24 mouse cellular contexts compared by ENCODE assay signal in the genomic region with DNA sequence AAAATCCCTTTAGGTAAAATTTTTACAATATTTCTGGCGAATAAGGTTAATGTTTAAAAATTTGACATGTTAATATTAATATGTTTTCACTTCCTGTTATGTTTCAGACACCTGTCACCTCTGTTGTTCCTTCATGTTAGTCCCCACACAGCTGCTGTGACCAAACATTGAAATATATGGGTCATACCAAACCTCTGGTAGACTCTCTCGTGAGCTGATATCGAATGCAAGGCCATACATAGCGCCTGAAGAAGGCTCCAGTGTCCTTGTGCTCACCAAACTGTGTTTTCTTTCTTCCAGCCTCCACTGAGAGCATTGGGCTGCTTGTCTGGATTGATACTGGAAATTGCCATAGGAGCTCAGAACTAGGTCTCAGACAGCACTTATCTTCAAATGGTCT.
"Had no signal": no experiment of that assay in that cellular context is flagged by ENCODE, and none has a peak within 500 bp of the region (broad histone marks: within the 10 kb centered on the region; RNA-seq: fewer than 3 reads in every experiment).

No protein-coding gene starts in this region.

- DNase-seq: gastrocnemius, postnatal 14 days; gastrocnemius, postnatal 36 days; heart, adult 2 months; heart, postnatal 10 days; heart, postnatal 4 days; kidney, adult 11 months; kidney, adult 2 months; kidney, adult 9 months; kidney, postnatal 14 days; kidney, postnatal 36 days; layer of hippocampus, adult 9-11 months; layer of hippocampus, postnatal 36 days; left cerebral cortex, postnatal 4 days had no signal

- H3K36me3 ChIP-seq: heart, embryonic 12.5 days; hindbrain, embryonic 13.5 days; hindbrain, embryonic 15.5 days; kidney, embryonic 15.5 days; limb, embryonic 13.5 days; limb, embryonic 15.5 days; liver, embryonic 12.5 days had no signal

- H3K27ac ChIP-seq: heart, adult 2 months; hindbrain, embryonic 13.5 days; hindbrain, embryonic 15.5 days; hindbrain, postnatal 0 days; kidney, embryonic 15.5 days; kidney, postnatal 0 days; limb, embryonic 13.5 days; limb, embryonic 15.5 days; liver, embryonic 12.5 days; liver, embryonic 14.5 days had no signal

- H3K4me2 ChIP-seq: heart, embryonic 12.5 days; hindbrain, embryonic 13.5 days; hindbrain, embryonic 15.5 days; kidney, embryonic 15.5 days; limb, embryonic 13.5 days; limb, embryonic 15.5 days; liver, embryonic 12.5 days had no signal

- H3K9me3 ChIP-seq: heart, embryonic 12.5 days; hindbrain, embryonic 13.5 days; hindbrain, embryonic 15.5 days; kidney, embryonic 15.5 days; limb, embryonic 13.5 days; limb, embryonic 15.5 days; liver, embryonic 12.5 days had no signal

- H3K4me1 ChIP-seq: hindbrain, embryonic 15.5 days; limb, embryonic 13.5 days; liver, embryonic 12.5 days had no signal

- H3K27me3 ChIP-seq: heart, embryonic 12.5 days; hindbrain, embryonic 13.5 days; hindbrain, embryonic 15.5 days; kidney, embryonic 15.5 days; limb, embryonic 13.5 days; limb, embryonic 15.5 days; liver, embryonic 12.5 days had no signal

- H3K9ac ChIP-seq: heart, embryonic 12.5 days; hindbrain, embryonic 13.5 days; hindbrain, embryonic 15.5 days; kidney, embryonic 15.5 days; limb, embryonic 13.5 days; limb, embryonic 15.5 days; liver, embryonic 12.5 days; liver, embryonic 14.5 days had no signal

- H3K4me3 ChIP-seq: heart, adult 2 months; heart, embryonic 12.5 days; hindbrain, embryonic 13.5 days; hindbrain, embryonic 15.5 days; kidney, embryonic 15.5 days; limb, embryonic 13.5 days; limb, embryonic 15.5 days; liver, embryonic 12.5 days had no signal

- ATAC-seq: hindbrain, postnatal 0 days; intestine, embryonic 16.5 days; liver, embryonic 12.5 days had no signal
